Mouse (Mus musculus) gastrocnemius, postnatal 10 days (tissue): ENCODE data around the gene Gdf11. TPM values are rescaled to one million over a fixed set of nuclear protein-coding genes. Genes with fewer than 3 reads are reported as not detected.

Experiments used
- DNase-seq: peaks from one replicate; pipeline ENCODE4 v3.0.0; 2021; ENCODE audit warnings: mixed read lengths
- total RNA-seq, 2 experiments: library from RNA; stranded (reverse); gene quantifications; 2 replicates each; pipeline ENCODE4 v1.2.3; 2021

Gene Gdf11
- total RNA-seq, 2 experiments from 2014 or later, result 8.2 to 9.5 TPM

GRCm38 (mm10) chr10:128919203-128919631 is 27.7 kb upstream of the Gdf11 start:
- DNase-seq, result peak; percentile 42

- DNase-seq, result peak; percentile 81
Observed at GRCm38 (mm10) chr10:128918246-128918645, 26.7 kb upstream of the Gdf11 start.

GRCm38 (mm10) chr10:128917400-128917799 is 25.9 kb upstream of the Gdf11 start:
- no peak for DNase-seq

GRCm38 (mm10) chr10:128916665-128917064 is 25.1 kb upstream of the Gdf11 start:
- DNase-seq, result no peak

GRCm38 (mm10) chr10:128915550-128915949 is 24.0 kb upstream of the Gdf11 start:
- DNase-seq, result no peak

- DNase-seq, result peak; percentile 13
Observed at GRCm38 (mm10) chr10:128913696-128914095, 22.2 kb upstream of the Gdf11 start.

- peak; percentile 91 for DNase-seq
Observed at GRCm38 (mm10) chr10:128913219-128913618, 21.7 kb upstream of the Gdf11 start.

GRCm38 (mm10) chr10:128912791-128913190 is 21.3 kb upstream of the Gdf11 start:
- DNase-seq, result no peak

- no peak for DNase-seq
Observed at GRCm38 (mm10) chr10:128912268-128912667, 20.8 kb upstream of the Gdf11 start.

- no peak for DNase-seq
Observed at GRCm38 (mm10) chr10:128911430-128911829, 19.9 kb upstream of the Gdf11 start.

- DNase-seq, result peak; percentile 66
Observed at GRCm38 (mm10) chr10:128910066-128910841, 18.7 kb upstream of the Gdf11 start.

- peak; percentile 90 for DNase-seq
Observed at GRCm38 (mm10) chr10:128909567-128910028, 18.1 kb upstream of the Gdf11 start.

GRCm38 (mm10) chr10:128908778-128909448 is 17.4 kb upstream of the Gdf11 start:
- no peak for DNase-seq

GRCm38 (mm10) chr10:128904812-128905211 is 13.3 kb upstream of the Gdf11 start:
- no peak for DNase-seq

GRCm38 (mm10) chr10:128902409-128902988 is 11.0 kb upstream of the Gdf11 start:
- no peak for DNase-seq

GRCm38 (mm10) chr10:128901409-128901808 is 9.9 kb upstream of the Gdf11 start:
- DNase-seq, result no peak

- DNase-seq, result no peak
Observed at GRCm38 (mm10) chr10:128900698-128901097, 9.2 kb upstream of the Gdf11 start, which contains the start of gene Cd63. TSS of gene Cd63 (plus strand) at chr10:128900989.

GRCm38 (mm10) chr10:128899759-128900490 is 8.4 kb upstream of the Gdf11 start:
- no peak for DNase-seq

GRCm38 (mm10) chr10:128897501-128897900 is 6.0 kb upstream of the Gdf11 start:
- DNase-seq, result no peak

GRCm38 (mm10) chr10:128896807-128897206 is 5.3 kb upstream of the Gdf11 start:
- no peak for DNase-seq

- no peak for DNase-seq
Observed at GRCm38 (mm10) chr10:128895952-128896693, 4.6 kb upstream of the Gdf11 start.

- DNase-seq, result peak; percentile 66
Observed at GRCm38 (mm10) chr10:128895437-128895836, 3.9 kb upstream of the Gdf11 start.
